26 mouse cellular contexts compared by ENCODE assay signal in the genomic region with DNA sequence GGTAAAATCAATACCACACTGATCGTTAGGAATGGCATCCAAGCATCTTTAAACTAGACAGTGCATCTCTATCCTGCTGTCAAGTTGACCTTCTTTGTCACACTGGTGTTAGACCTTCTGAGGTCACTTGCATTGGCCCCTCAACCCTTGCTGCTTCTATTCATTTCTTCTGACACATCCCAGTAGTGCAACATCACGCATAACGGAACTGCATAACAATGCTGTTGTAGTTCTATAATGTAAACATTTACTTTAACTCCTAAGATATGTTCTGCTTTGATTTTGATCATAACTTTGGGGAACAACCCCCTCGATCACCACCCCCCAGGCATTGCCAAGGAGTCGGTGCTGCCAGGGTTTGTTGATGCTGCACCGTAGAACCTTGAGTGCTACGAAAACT.
DNase-seq lines count a peak whose midpoint lies in the region; ATAC-seq and TF ChIP-seq lines count a peak whose summit lies in the region.
"Had no signal": no experiment of that assay in that cellular context is flagged by ENCODE, and none has a peak within 500 bp of the region (broad histone marks: within the 10 kb centered on the region; RNA-seq: fewer than 3 reads in every experiment).

No protein-coding gene starts in this region.

- no peak for ATAC-seq in liver, embryonic 13.5 days (ENCODE audit: low read depth)
- no peak for ATAC-seq in liver, embryonic 12.5 days
- peak; percentile 52 for ATAC-seq in lung, postnatal 0 days
- ATAC-seq: CD4-positive, CD25-positive, alpha-beta regulatory T cell, adult 4 months; forebrain, embryonic 14.5 days; forebrain, embryonic 16.5 days had no signal

- no peak for DNase-seq in gastrocnemius, adult 2 months
- no peak for DNase-seq in gastrocnemius, adult 18-20 months (ENCODE audit: low spot score)
- DNase-seq in liver, embryonic 13.5 days = no peak
- no peak for DNase-seq in lung, postnatal 0 days (ENCODE audit: low spot score)
- DNase-seq in lung, postnatal 14 days = no peak
- DNase-seq: adrenal gland, adult 2 months; adrenal gland, postnatal 10 days; adrenal gland, postnatal 25 days; B cell, adult 2 months; cerebellum, adult 11 months; cerebellum, adult 18-20 months; cerebellum, adult 8-10 months; cerebellum, adult 9-11 months; cerebellum, postnatal 14 days; cerebellum, postnatal 36 days; embryo, embryonic 11 days had no signal

- H3K27me3 ChIP-seq in liver, embryonic 13.5 days = no peaks in the 10 kb centered on the region
- no peaks in the 10 kb centered on the region for H3K27me3 ChIP-seq in liver, embryonic 12.5 days (replicated peaks)
- no peaks in the 10 kb centered on the region for H3K27me3 ChIP-seq in lung, postnatal 0 days (replicated peaks; ENCODE audit: insufficient read depth, low read length)
- H3K27me3 ChIP-seq: CH12.LX; embryonic facial prominence, embryonic 13.5 days; embryonic facial prominence, embryonic 15.5 days; forebrain, embryonic 12.5 days had no signal

- no peak overlapping the region for H3K4me2 ChIP-seq in liver, embryonic 13.5 days
- H3K4me2 ChIP-seq in liver, embryonic 12.5 days = no peak overlapping the region
- H3K4me2 ChIP-seq in lung, postnatal 0 days (replicated peaks; ENCODE audit: low read depth, low read length) = no peak overlapping the region
- H3K4me2 ChIP-seq: embryonic facial prominence, embryonic 13.5 days; embryonic facial prominence, embryonic 15.5 days; forebrain, embryonic 12.5 days had no signal

- H3K9me3 ChIP-seq in liver, embryonic 13.5 days (replicated peaks) = no peaks in the 10 kb centered on the region
- H3K9me3 ChIP-seq in liver, embryonic 12.5 days (replicated peaks) = no peaks in the 10 kb centered on the region
- no peaks in the 10 kb centered on the region for H3K9me3 ChIP-seq in lung, postnatal 0 days (ENCODE audit: low read length)
- H3K9me3 ChIP-seq: embryonic facial prominence, embryonic 13.5 days; embryonic facial prominence, embryonic 15.5 days; forebrain, embryonic 10.5 days; forebrain, embryonic 12.5 days had no signal

- peak; percentile 70 for TF ChIP-seq EP300 in lung, postnatal 0 days (IDR thresholded peaks at IDR 0.05)

- H3K4me1 ChIP-seq in liver, embryonic 13.5 days (replicated peaks) = peaks cover 66% of the 10 kb centered on the region
- H3K4me1 ChIP-seq in liver, embryonic 12.5 days = peaks cover 52% of the 10 kb centered on the region
- H3K4me1 ChIP-seq in lung, postnatal 0 days (ENCODE audit: insufficient read depth, low read depth, low read length) = peaks cover 14% of the 10 kb centered on the region
- H3K4me1 ChIP-seq: forebrain, embryonic 12.5 days had no signal

- H3K9ac ChIP-seq in liver, embryonic 13.5 days = no peak overlapping the region
- H3K9ac ChIP-seq in liver, embryonic 12.5 days = no peak overlapping the region
- H3K9ac ChIP-seq in lung, postnatal 0 days (replicated peaks; ENCODE audit: low read depth) = no peak overlapping the region
- H3K9ac ChIP-seq: embryonic facial prominence, embryonic 13.5 days; embryonic facial prominence, embryonic 15.5 days; forebrain, embryonic 12.5 days had no signal

- intact Hi-C loops in gastrocnemius, adult 2 months (cut with DNase I) = no loop called here

- no peak for TF ChIP-seq CTCF in gastrocnemius, adult 2 months (IDR thresholded peaks at IDR 0.05)
- no peak for TF ChIP-seq CTCF in lung, postnatal 0 days (IDR thresholded peaks at IDR 0.05)

- H3K4me3 ChIP-seq in gastrocnemius, adult 2 months = no peak overlapping the region
- no peak overlapping the region for H3K4me3 ChIP-seq in liver, embryonic 13.5 days (replicated peaks)
- H3K4me3 ChIP-seq in liver, embryonic 12.5 days = no peak overlapping the region
- no peak overlapping the region for H3K4me3 ChIP-seq in lung, postnatal 0 days (ENCODE audit: low read depth, low read length)
- H3K4me3 ChIP-seq: embryonic facial prominence, embryonic 13.5 days; embryonic facial prominence, embryonic 15.5 days; erythroblast, embryonic 14.5 days; forebrain, embryonic 10.5 days; forebrain, embryonic 12.5 days had no signal

- WGBS in liver, embryonic 13.5 days (ENCODE audit: insufficient replicate concordance) = 90% methylated on average over 7 of the region's 7 CpGs
- 93% methylated on average over 7 of the region's 7 CpGs for WGBS in liver, embryonic 12.5 days (ENCODE audit: insufficient replicate concordance)
- WGBS in lung, postnatal 0 days = 52% methylated on average over 7 of the region's 7 CpGs

- H3K27ac ChIP-seq in gastrocnemius, adult 2 months = peak overlapping the region; percentile 43; the same call in 1 of the 2 replicates
- H3K27ac ChIP-seq in liver, embryonic 13.5 days = 0 out of 2 replicates have a peak overlapping the region, but pooled peaks have one; percentile 84
- no peak overlapping the region for H3K27ac ChIP-seq in liver, embryonic 12.5 days
- H3K27ac ChIP-seq in lung, postnatal 0 days (ENCODE audit: low read length) = peak overlapping the region; percentile 52
- H3K27ac ChIP-seq: embryonic facial prominence, embryonic 13.5 days; forebrain, embryonic 10.5 days; forebrain, embryonic 12.5 days had no signal

- H3K36me3 ChIP-seq in liver, embryonic 13.5 days = peaks cover 98% of the 10 kb centered on the region
- peaks cover 100% of the 10 kb centered on the region for H3K36me3 ChIP-seq in liver, embryonic 12.5 days
- H3K36me3 ChIP-seq in lung, postnatal 0 days (ENCODE audit: insufficient read depth, low read length) = peaks cover 19% of the 10 kb centered on the region
